Mouse (Mus musculus): ENCODE results near the gene Klhl29. TPM values are rescaled to one million over a fixed set of nuclear protein-coding genes. Genes with fewer than 3 reads are reported as not detected.

The Klhl29 gene
- polyA plus RNA-seq, 1 experiment = not detected

DNA sequence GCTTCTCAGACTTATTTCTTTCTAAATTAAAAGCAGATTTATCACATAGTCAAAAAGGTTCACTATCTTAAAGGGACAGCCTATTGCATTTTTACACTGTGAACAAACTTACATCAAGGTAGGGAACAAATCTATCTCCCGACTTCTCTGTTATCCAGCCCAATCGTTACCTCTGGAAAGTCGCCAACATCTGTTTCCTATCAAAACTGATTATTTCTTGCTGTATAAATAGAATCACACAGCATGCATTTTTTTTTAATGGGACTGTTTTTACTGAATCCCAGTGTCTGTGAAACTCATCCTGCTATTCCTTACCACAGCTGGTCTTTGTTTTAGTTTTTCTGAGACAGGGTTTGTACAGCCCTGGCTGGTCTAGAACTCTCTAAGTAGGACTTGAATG, 19.7 kb upstream of the Klhl29 start:
- H3K4me3 ChIP-seq (ENCODE audit: insufficient read depth, low read length) = no peak overlapping the region
- no peak overlapping the region for H3K27ac ChIP-seq (ENCODE audit: insufficient read depth, low read depth, low read length)
- H3K4me1 ChIP-seq (ENCODE audit: control insufficient read depth, insufficient read depth, low read length) = no peaks in the 10 kb centered on the region
- TF ChIP-seq CTCF (IDR thresholded peaks at IDR 0.05; ENCODE audit: low read depth, low read length) (no peak), POLR2A (IDR thresholded peaks at IDR 0.05; ENCODE audit: borderline replicate concordance, low read depth, low read length) (no peak)

DNA sequence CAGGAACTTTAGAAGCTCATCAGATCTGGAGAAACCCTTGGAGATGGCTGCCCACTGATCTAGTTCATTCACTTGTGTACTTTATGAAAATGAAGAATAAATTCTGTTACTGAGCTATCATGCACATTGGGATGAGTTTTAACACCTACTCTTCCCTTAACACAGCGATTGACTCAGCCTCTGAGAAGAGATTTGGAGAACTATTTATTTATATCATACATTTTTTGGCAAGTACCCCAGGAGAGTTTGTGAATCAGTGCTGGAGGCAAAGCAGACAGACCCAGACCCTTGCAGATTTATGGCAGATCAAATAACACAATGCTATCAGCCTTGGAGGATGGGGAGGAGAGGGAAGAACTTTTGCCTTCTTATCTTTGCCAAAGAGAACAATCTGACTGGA, 11.6 kb upstream of the Klhl29 start:
- Histone ChIP-seq H3K27ac (ENCODE audit: insufficient read depth, low read depth, low read length) (no peak overlapping the region), H3K4me3 (ENCODE audit: insufficient read depth, low read length) (no peak overlapping the region), H3K4me1 (ENCODE audit: control insufficient read depth, insufficient read depth, low read length) (no peaks in the 10 kb centered on the region)
- TF ChIP-seq POLR2A (IDR thresholded peaks at IDR 0.05; ENCODE audit: borderline replicate concordance, low read depth, low read length) (no peak), CTCF (IDR thresholded peaks at IDR 0.05; ENCODE audit: low read depth, low read length) (no peak)

DNA sequence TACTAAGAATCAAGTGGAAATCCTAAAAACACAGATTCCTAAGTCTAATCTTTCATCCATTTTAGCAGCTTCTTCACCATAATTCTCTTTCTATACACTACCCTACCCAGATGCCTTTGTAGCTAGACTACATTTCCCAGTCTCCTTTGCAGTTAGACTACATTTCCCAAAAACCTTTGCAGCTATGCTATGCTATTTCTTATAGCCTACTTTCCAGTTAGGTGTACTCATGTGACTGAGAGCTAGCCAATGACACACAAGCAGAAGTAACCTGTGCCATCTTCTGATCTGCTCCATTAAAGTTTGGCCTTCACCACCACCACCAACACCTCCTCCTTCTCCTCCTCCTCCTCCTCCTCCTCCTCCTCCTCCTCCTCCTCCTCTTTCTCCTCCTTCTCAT, 11.2 kb upstream of the Klhl29 start:
- no peak for TF ChIP-seq POLR2A (IDR thresholded peaks at IDR 0.05; ENCODE audit: borderline replicate concordance, low read depth, low read length)
- TF ChIP-seq CTCF (IDR thresholded peaks at IDR 0.05; ENCODE audit: low read depth, low read length) = no peak
- H3K4me1 ChIP-seq (ENCODE audit: control insufficient read depth, insufficient read depth, low read length) = no peaks in the 10 kb centered on the region
- no peak overlapping the region for H3K27ac ChIP-seq (ENCODE audit: insufficient read depth, low read depth, low read length)
- no peak overlapping the region for H3K4me3 ChIP-seq (ENCODE audit: insufficient read depth, low read length)

DNA sequence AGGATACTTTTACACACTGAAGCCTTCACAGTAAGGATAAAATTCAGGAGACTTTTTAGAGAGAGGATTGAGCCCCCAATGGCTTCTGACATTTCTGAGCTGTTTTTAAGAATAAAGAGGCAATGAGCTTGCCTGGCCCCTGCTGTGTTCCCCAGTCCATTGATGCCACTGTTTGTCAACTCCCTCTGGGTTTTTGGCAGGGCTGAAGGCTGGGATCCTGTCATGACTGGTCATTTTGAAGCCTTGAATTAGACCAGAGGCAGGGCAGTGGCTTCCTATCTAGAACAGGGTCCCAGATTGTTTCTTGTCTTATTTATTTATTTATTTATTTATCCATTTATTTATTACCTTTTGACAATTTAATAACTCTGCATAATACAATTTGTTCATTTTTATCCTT, 6.2 kb upstream of the Klhl29 start:
- no peak overlapping the region for H3K4me3 ChIP-seq (ENCODE audit: insufficient read depth, low read length)
- no peak overlapping the region for H3K27ac ChIP-seq (ENCODE audit: insufficient read depth, low read depth, low read length)
- H3K4me1 ChIP-seq (ENCODE audit: control insufficient read depth, insufficient read depth, low read length) = no peaks in the 10 kb centered on the region
- TF ChIP-seq CTCF (IDR thresholded peaks at IDR 0.05; ENCODE audit: low read depth, low read length) (no peak), POLR2A (IDR thresholded peaks at IDR 0.05; ENCODE audit: borderline replicate concordance, low read depth, low read length) (no peak)

DNA sequence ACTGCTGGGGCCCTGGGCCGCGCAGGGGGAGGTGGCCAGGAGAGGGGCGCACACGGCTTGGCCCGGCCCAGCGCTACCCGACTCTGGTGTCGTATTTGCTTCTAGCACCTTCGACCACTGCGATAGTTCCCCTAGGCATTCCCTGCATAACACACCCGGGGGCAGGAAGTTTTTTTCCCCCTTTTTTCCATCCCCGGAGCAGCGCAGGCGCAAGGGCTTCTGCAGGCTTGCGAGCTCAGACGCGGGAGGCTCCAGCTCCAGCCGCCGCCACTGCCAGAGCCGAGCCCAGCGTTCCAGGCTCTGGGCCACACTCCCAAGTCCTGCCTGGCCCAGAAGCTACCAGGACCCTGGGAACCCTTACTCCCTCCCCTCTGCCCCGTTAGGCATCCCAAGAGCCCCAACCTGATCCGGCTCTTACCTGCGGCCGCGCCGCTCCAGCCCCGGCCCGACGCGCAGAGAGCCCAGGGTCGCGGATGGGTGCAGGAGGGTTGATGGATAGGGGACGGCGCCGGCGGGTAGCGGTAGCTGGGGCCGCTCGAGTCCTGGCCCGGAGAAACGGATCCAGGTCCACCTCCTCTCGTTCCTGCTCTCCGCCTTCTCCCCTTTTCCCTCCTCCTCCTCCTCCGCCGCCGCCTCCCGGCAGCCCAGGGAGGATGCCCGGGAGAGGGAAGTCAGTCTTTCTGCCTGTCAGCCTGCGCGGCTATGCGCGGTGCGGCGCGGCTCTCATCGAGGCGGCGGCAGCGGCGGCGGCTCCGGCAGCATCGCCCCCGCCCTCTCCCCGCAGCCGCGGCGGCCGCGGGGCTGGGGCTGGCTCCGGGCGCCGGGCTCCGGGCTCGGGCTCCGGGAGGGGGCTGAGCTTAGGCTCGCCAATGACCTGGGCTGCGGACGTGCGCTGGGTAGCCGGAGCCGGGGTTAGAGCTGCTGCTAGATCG, 532 bp downstream of the Klhl29 start:
- Histone ChIP-seq H3K4me1 (ENCODE audit: control insufficient read depth, insufficient read depth, low read length) (no peaks in the 10 kb centered on the region), H3K4me3 (ENCODE audit: insufficient read depth, low read length) (no peak overlapping the region), H3K27ac (ENCODE audit: insufficient read depth, low read depth, low read length) (no peak overlapping the region)
- TF ChIP-seq POLR2A (IDR thresholded peaks at IDR 0.05; ENCODE audit: borderline replicate concordance, low read depth, low read length) (no peak), CTCF (IDR thresholded peaks at IDR 0.05; ENCODE audit: low read depth, low read length) (no peak)

DNA sequence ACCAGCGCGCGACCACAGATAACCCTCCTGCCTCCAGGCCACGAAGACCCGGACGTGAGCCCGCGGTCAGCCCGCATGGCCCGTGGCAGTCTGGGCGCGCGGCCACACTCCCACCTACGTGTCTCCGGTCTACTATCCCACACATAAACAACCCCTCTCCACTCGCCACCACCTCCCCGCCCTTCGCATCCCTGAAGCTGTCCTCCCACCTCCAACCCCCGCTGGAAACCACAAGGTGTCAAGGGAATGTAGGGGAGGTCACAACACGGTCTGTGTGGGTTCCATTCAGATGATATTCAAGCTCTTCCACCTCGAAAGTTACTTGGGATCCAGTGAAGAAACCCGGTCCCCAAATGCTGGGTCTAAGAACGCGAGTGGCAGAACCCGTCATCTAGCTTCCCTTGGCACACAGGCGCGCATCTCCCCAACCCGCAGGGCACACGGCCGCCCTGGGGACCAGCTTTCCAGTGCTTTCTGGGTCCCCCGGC, 1.2 kb downstream of the Klhl29 start:
- no peaks in the 10 kb centered on the region for H3K4me1 ChIP-seq (ENCODE audit: control insufficient read depth, insufficient read depth, low read length)
- H3K27ac ChIP-seq (ENCODE audit: insufficient read depth, low read depth, low read length) = no peak overlapping the region
- H3K4me3 ChIP-seq (ENCODE audit: insufficient read depth, low read length) = no peak overlapping the region
- no peak for TF ChIP-seq POLR2A (IDR thresholded peaks at IDR 0.05; ENCODE audit: borderline replicate concordance, low read depth, low read length)
- no peak for TF ChIP-seq CTCF (IDR thresholded peaks at IDR 0.05; ENCODE audit: low read depth, low read length)

DNA sequence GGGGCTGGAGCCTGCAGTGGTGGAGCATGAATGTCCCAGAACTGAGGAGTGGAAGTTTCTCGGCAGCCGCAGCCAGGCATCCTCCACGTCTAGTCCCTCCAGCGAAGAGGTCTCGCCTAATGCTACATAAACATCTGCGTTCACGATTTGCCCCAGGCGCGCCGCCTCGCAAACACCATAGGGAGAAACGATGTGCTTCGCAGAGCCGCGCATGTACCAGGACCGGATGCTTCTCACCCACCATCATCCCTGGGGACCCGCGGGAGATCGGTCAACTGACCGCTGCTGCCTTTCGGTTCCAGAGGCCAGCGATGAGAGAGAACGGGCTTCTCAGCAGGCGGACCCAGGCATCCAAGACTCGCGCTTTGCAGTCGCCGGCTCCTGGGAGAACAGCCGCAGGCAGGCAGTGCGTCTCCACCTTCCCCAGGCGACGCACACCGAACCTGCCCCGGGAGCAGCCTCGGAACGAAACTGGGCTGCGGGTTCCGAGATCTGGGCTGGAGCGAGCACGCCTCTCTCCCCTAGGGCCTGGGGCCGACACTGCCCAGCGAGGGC, 1.8 kb downstream of the Klhl29 start:
- TF ChIP-seq POLR2A (IDR thresholded peaks at IDR 0.05; ENCODE audit: borderline replicate concordance, low read depth, low read length) (no peak), CTCF (IDR thresholded peaks at IDR 0.05; ENCODE audit: low read depth, low read length) (no peak)
- H3K27ac ChIP-seq (ENCODE audit: insufficient read depth, low read depth, low read length) = no peak overlapping the region
- H3K4me1 ChIP-seq (ENCODE audit: control insufficient read depth, insufficient read depth, low read length) = no peaks in the 10 kb centered on the region
- H3K4me3 ChIP-seq (ENCODE audit: insufficient read depth, low read length) = no peak overlapping the region

DNA sequence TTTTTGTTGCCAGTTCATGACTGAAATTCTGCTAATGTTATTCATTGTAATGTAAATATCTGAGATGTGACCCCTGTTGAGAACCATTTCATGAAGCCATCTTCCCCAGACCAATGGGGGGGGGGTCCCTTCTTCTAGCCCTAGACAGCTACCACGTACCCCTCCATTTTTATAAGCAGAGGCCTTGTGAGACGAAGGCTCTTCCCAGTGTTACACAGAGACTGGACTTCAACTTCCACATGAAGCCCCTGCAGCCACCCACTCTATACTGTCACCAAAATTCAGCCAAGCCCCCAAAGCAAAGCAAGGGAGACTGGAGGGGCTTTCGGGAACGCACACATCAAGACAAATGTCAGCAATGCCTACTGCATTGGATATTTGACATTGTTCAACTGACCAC, 6.1 kb downstream of the Klhl29 start:
- Histone ChIP-seq H3K4me3 (ENCODE audit: insufficient read depth, low read length) (no peak overlapping the region), H3K4me1 (ENCODE audit: control insufficient read depth, insufficient read depth, low read length) (no peaks in the 10 kb centered on the region), H3K27ac (ENCODE audit: insufficient read depth, low read depth, low read length) (no peak overlapping the region)
- no peak for TF ChIP-seq POLR2A (IDR thresholded peaks at IDR 0.05; ENCODE audit: borderline replicate concordance, low read depth, low read length)
- TF ChIP-seq CTCF (IDR thresholded peaks at IDR 0.05; ENCODE audit: low read depth, low read length) = no peak

DNA sequence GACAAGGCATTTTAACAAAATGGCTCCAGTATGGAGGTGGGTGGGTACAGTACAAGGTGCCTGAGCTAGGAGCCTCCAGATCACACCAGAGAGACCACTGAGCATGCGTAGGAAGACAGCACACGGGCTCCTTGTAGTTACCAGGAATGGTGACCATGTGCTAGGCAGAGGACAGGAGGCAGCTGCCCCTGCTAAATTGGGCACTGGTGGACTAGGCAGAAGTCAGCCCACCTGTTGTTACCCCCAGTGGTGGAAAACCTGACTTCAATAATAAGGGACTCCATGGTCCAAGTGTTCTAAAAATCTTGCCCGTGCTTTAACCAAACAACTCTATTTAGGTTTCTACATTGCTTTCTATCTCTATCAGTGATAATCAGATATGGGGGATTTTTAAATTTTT, 10.6 kb downstream of the Klhl29 start:
- Histone ChIP-seq H3K4me3 (ENCODE audit: insufficient read depth, low read length) (no peak overlapping the region), H3K4me1 (ENCODE audit: control insufficient read depth, insufficient read depth, low read length) (no peaks in the 10 kb centered on the region), H3K27ac (ENCODE audit: insufficient read depth, low read depth, low read length) (no peak overlapping the region)
- TF ChIP-seq POLR2A (IDR thresholded peaks at IDR 0.05; ENCODE audit: borderline replicate concordance, low read depth, low read length) (no peak), CTCF (IDR thresholded peaks at IDR 0.05; ENCODE audit: low read depth, low read length) (no peak)

DNA sequence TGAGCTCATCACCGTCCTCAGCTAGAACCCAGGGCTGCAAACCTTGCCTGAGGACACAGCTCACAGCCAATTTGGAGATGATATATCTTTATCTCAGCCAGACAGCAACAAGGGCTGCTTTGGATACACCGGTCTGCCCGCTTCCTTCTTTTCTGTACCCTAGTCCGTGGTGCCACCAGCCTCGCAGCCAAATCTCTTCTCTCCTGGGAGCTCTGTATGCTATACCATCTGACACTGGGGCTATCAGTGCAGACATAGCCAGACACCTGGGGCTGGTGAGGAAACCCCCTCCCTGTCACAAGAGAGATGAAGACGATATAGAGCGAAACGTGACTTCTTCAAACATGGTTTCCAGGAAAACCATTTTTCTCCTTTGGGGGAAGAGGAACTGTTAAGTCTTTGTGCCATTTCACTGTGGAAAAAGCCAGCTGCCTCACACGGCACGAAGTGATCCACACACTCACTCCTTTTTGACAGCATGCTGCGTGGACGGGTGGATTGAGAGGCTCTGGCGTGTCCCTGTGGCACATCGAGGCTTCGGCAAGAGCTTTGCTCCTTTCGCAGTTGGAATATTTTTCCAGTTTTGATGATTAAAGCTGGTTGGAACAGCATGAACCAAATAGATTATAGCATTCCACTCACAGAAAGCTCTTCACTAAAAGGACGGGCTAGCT, 11.4 kb downstream of the Klhl29 start:
- TF ChIP-seq CTCF (IDR thresholded peaks at IDR 0.05; ENCODE audit: low read depth, low read length) (no peak), POLR2A (IDR thresholded peaks at IDR 0.05; ENCODE audit: borderline replicate concordance, low read depth, low read length) (no peak)
- Histone ChIP-seq H3K4me3 (ENCODE audit: insufficient read depth, low read length) (no peak overlapping the region), H3K4me1 (ENCODE audit: control insufficient read depth, insufficient read depth, low read length) (no peaks in the 10 kb centered on the region), H3K27ac (ENCODE audit: insufficient read depth, low read depth, low read length) (no peak overlapping the region)
